17 mouse cellular contexts compared by ENCODE assay signal in genomic region chr5:64217256-64217655, GRCm38 (mm10).
DNase-seq lines count a peak whose midpoint lies in the region; ATAC-seq and TF ChIP-seq lines count a peak whose summit lies in the region.
"Had no signal": no experiment of that assay in that cellular context is flagged by ENCODE, and none has a peak within 500 bp of the region (broad histone marks: within the 10 kb centered on the region; RNA-seq: fewer than 3 reads in every experiment).

No protein-coding gene starts in this region.

- H3K4me3 ChIP-seq in heart, embryonic 10.5 days: no peak overlapping the region
- H3K4me3 ChIP-seq in bone marrow, adult 2 months (replicated peaks; ENCODE audit: control insufficient read depth, low read depth, low read length): no peak overlapping the region
- H3K4me3 ChIP-seq in intestine, postnatal 0 days (ENCODE audit: low read depth, low read length): no peak overlapping the region
- H3K4me3 ChIP-seq: embryonic facial prominence, embryonic 12.5 days; forebrain, embryonic 15.5 days; heart, embryonic 13.5 days; hindbrain, embryonic 13.5 days had no signal

- no peak for ATAC-seq in intestine, postnatal 0 days
- ATAC-seq: forebrain, embryonic 15.5 days; hindbrain, postnatal 0 days had no signal

- no peak for TF ChIP-seq POLR2A in bone marrow, adult 2 months (IDR thresholded peaks at IDR 0.05; ENCODE audit: borderline replicate concordance, control insufficient read depth, low read depth, low read length)

- no peaks in the 10 kb centered on the region for H3K9me3 ChIP-seq in heart, embryonic 10.5 days
- H3K9me3 ChIP-seq in intestine, postnatal 0 days (ENCODE audit: control insufficient read depth): no peaks in the 10 kb centered on the region
- H3K9me3 ChIP-seq: embryonic facial prominence, embryonic 12.5 days; forebrain, embryonic 15.5 days; heart, embryonic 13.5 days; hindbrain, embryonic 13.5 days had no signal

- DNase-seq in heart, embryonic 10.5 days (ENCODE audit: low spot score): peak; percentile 66
- DNase-seq in heart, postnatal 4 days: no peak
- peak; percentile 45 for DNase-seq in kidney, adult 9 months
- DNase-seq in kidney, adult 8-10 months: no peak
- no peak for DNase-seq in lung, postnatal 36 days
- DNase-seq: adrenal gland, adult 2 months; adrenal gland, postnatal 25 days; cerebellum, adult 2 months; cerebellum, postnatal 10 days; gastrocnemius, postnatal 14 days had no signal

- H3K27me3 ChIP-seq in heart, embryonic 10.5 days (ENCODE audit: insufficient read depth, poor library complexity, severe bottlenecking): no peaks in the 10 kb centered on the region
- no peaks in the 10 kb centered on the region for H3K27me3 ChIP-seq in intestine, postnatal 0 days (replicated peaks; ENCODE audit: control insufficient read depth, insufficient read depth, low read length)
- H3K27me3 ChIP-seq: embryonic facial prominence, embryonic 12.5 days; forebrain, embryonic 15.5 days; heart, embryonic 13.5 days; hindbrain, embryonic 13.5 days had no signal

- no peak overlapping the region for H3K27ac ChIP-seq in heart, embryonic 10.5 days
- peak overlapping the region; percentile 72; the same call in 1 of the 2 replicates for H3K27ac ChIP-seq in bone marrow, adult 2 months (ENCODE audit: control insufficient read depth, insufficient read depth, low read depth, low read length, poor library complexity)
- no peak overlapping the region for H3K27ac ChIP-seq in intestine, postnatal 0 days (ENCODE audit: low read depth, low read length)
- H3K27ac ChIP-seq: embryonic facial prominence, embryonic 12.5 days; forebrain, embryonic 15.5 days; heart, embryonic 13.5 days; hindbrain, embryonic 13.5 days; hindbrain, postnatal 0 days had no signal

- no peak overlapping the region for H3K9ac ChIP-seq in intestine, postnatal 0 days (ENCODE audit: low read depth, low read length)
- H3K9ac ChIP-seq: embryonic facial prominence, embryonic 12.5 days; forebrain, embryonic 15.5 days; heart, embryonic 13.5 days; hindbrain, embryonic 13.5 days had no signal

- 0 out of 2 replicates have a peak overlapping the region, but pooled peaks have one; percentile 25 for H3K4me2 ChIP-seq in intestine, postnatal 0 days (replicated peaks; ENCODE audit: low read depth)
- H3K4me2 ChIP-seq: embryonic facial prominence, embryonic 12.5 days; forebrain, embryonic 15.5 days; heart, embryonic 13.5 days; hindbrain, embryonic 13.5 days had no signal

- H3K36me3 ChIP-seq in heart, embryonic 10.5 days: no peaks in the 10 kb centered on the region; the same call in 1 of the 2 replicates
- H3K36me3 ChIP-seq in intestine, postnatal 0 days (ENCODE audit: control insufficient read depth, insufficient read depth): peaks cover 3% of the 10 kb centered on the region; the same call in 1 of the 2 replicates
- H3K36me3 ChIP-seq: embryonic facial prominence, embryonic 12.5 days; forebrain, embryonic 15.5 days; heart, embryonic 13.5 days; hindbrain, embryonic 13.5 days had no signal

- peaks cover 10% of the 10 kb centered on the region for H3K4me1 ChIP-seq in heart, embryonic 10.5 days
- H3K4me1 ChIP-seq in bone marrow, adult 2 months (ENCODE audit: control insufficient read depth, insufficient read depth, low read length): no peaks in the 10 kb centered on the region; the same call in 1 of the 2 replicates
- H3K4me1 ChIP-seq in intestine, postnatal 0 days (replicated peaks; ENCODE audit: control insufficient read depth, insufficient read depth, low read length): 0 out of 2 replicates have a peak, but pooled peaks cover 4% of the 10 kb centered on the region
- H3K4me1 ChIP-seq: forebrain, embryonic 15.5 days; hindbrain, embryonic 13.5 days had no signal

- 61% methylated on average over 8 of the region's 8 CpGs for WGBS in heart, embryonic 10.5 days
- WGBS in bone marrow, adult 2 months: 80% methylated on average over 8 of the region's 8 CpGs
- 53% methylated on average over 8 of the region's 8 CpGs for WGBS in intestine, postnatal 0 days

- no peak for TF ChIP-seq CTCF in bone marrow, adult 2 months (IDR thresholded peaks at IDR 0.05; ENCODE audit: control insufficient read depth, insufficient read depth, low read length)
- no peak for TF ChIP-seq CTCF in intestine, postnatal 0 days (IDR thresholded peaks at IDR 0.05; ENCODE audit: low read depth)

Comparison
In these comparisons a context has a peak if more than half of its experiments do, and no peak if none do; other contexts are left out.
1. DNase-seq: peak in heart, embryonic 10.5 days (single experiment) and kidney, adult 9 months (single experiment); none in heart, postnatal 4 days (single experiment), kidney, adult 8-10 months (0 of 2) and lung, postnatal 36 days (single experiment).